Mouse (Mus musculus): ENCODE results near the gene Haus2.
A peak's percentile ranks its signal among the peaks of the same experiment; 100 is the strongest.
"Not testable (repeated sequence)": the region's sequence is repeated elsewhere in the genome, so short reads cannot be mapped to it uniquely, and the experiment has no call there.

The Haus2 gene

DNA sequence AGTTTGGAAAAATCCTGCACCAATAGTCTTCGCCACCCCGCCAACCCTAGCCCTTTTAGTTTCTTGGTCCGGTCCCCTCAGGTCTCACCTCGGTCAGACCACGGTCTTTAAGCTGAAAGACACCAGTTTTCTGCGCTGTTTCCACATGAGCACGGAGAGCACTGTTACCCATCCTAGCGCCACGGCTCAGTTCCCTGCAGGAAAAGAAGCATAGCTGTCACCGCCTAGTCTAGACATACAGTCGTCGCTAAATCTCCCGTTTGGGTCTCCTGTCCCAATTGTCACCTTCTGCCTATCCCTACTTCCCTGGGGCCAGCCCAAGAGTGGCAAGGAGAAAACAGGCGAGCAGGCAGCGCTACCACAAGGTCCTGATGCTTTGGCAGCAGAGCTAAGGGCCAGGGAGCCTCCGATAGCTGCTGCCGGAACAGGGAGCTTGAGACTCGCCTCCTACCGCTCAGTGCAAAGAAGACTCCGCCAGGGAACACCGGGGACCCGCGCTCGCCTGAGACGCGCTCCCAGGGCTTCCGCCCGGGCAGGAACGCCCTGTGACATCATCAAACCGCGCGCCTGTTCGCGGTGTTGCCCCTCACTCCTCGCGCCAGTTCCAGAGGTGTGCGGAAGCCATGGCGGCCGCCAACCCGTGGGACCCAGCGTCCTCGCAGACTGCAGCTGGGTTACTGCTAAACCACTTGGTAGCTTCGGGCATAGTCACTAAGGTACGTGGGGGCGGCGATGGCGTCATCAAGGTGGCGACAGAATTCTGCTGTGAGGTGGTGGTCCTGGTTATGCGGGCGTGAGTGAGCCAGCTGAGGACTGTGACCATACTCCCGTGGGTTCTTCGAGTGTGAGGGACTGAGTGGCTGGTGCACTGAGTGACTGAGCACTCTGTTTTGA, at the start of gene Haus2, which contains the start of gene Lrrc57:
Gene Haus2 (plus strand): TSS at position 554 of the 894 bp plus-strand sequence.
Gene Lrrc57 (minus strand): TSS at position 691 of the 894 bp plus-strand sequence.
- DNase-seq (ENCODE audit: low spot score) = peak; percentile 75

DNA sequence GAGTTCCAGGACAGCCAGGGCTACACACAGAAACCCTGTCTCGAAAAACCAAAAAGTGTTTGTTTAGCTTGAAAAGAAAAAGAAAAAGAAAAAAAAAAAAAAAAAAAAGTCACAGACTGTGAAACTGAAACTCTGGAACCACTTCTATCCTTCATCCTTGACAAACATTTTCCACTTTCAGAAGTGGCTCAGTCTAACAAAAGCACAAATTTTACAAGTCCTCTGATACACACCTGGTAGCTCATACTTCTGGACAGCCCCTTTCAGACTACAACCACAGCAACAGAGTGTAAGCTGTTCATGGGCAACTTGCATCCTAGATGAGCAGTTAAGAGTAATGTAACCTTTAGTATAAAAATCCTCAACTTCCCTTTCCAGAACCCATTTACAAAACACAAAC, 47.7 kb upstream of the Haus2 start:
- DNase-seq (ENCODE audit: low spot score) = no peak

GRCm38 (mm10) chr2:120562859-120563234, 46.3 kb upstream of the Haus2 start:
- no peak for DNase-seq (ENCODE audit: low spot score)

- peak; percentile 55 for DNase-seq (ENCODE audit: low spot score)
Observed at GRCm38 (mm10) chr2:120563235-120563990, 45.8 kb upstream of the Haus2 start, which contains the start of gene Zfp106. TSS of gene Zfp106 (minus strand) at chr2:120563843.

GRCm38 (mm10) chr2:120564548-120565188, 44.5 kb upstream of the Haus2 start:
- not testable (repeated sequence) for DNase-seq (ENCODE audit: low spot score)

DNA sequence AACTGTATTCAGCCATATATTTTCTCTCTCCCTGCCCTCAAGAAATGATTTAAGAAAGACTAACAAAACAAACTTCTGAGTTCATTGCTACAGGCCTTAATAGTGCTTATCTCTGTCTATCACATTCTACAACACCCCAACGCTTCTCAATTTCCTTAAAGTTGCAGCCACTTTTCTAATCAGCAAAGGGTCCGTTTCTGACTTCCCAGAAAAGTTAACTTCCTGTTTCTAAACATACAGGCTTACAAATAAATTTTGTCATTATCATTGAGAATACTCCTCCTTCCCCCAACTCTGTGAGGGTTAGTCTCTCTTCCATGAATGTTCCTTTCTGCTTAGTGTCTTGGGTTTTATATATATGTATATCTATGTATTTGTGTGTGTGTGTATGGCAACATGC, 43.8 kb upstream of the Haus2 start:
- DNase-seq (ENCODE audit: low spot score) = no peak

GRCm38 (mm10) chr2:120566886-120567797, 42.0 kb upstream of the Haus2 start, which contains the start of gene Snap23:
TSS of gene Snap23 (plus strand) at chr2:120567671.
- DNase-seq (ENCODE audit: low spot score) = peak; percentile 67

GRCm38 (mm10) chr2:120567798-120568320, 41.3 kb upstream of the Haus2 start:
- DNase-seq (ENCODE audit: low spot score) = no peak

DNA sequence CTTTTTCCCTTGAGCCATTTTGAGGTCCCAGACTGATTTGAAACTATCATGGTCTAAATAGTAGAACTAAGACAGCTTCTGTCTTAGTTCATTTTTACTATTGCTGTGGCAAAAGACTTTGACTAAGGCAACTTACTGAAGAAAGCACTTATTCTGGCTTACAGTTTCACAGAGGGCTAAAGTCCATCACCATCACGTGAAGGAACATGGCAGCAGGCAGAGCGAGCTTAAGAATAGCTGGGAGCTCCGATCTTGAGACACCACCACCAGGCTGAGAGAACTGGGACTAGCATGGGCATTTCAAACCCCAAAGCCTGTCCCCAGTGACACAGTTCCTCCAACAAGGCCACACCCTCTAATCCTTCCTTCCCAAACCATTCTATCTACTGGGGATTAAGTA, 38.1 kb upstream of the Haus2 start:
- DNase-seq (ENCODE audit: low spot score) = no peak

DNA sequence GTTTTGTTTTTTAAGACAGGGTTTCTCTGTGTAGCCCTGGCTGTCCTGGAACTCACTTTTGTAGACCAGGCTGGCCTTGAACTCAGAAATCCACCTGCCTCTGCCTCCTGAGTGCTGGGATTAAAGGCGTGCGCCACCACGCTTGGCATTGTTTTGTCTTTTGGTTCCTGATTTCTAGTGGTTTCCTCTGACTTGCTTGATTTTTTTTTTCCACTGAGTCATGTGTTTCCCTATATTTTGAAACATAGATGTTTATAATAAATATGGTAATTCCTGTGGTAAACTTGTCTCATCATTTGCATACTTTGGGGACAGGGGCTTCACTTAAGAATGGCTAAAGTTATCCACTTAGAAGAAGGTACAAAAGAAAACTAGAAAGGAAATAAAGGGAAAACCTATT, 37.0 kb upstream of the Haus2 start:
- not testable (repeated sequence) for DNase-seq (ENCODE audit: low spot score)

DNA sequence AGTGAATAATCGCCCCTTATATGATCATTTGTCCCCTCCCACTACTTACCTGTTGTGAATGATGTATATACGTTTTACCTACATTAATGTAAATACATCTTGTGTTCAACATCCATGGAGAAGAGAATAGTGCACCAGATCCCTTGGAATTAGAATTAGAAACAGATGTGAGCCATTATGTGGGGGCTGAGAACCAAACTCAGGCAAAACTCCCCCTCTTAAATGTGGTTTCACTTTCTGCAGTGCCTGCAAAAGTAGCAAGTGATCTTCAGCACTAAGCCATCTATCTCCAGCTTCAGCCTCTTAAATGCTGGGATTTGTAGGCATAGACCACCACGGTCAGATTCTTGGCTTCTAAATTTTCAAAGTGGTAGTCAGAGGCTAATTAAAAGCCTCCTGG, 34.1 kb upstream of the Haus2 start:
- DNase-seq (ENCODE audit: low spot score) = no peak

- DNase-seq (ENCODE audit: low spot score) = no peak
Observed at GRCm38 (mm10) chr2:120575978-120576377, 33.2 kb upstream of the Haus2 start.

DNA sequence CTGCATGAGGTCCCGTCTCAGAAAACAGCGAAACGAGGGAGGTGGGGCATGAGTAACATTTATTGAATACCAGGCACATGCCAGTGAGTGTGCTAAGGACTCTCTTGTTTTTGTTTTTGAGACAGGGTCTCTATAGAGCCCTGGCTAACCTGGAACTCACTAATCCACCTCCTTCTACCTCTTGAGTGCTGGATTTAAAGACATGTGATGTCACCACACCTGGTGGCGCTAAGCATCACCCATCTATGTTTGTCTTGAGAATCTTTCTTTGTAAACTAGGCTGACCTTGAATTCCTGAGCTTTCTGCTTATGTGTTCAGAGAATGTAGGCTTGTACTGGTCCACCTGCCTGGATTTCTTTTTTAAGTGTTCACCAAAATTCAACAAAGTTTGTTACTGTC, 31.4 kb upstream of the Haus2 start:
- no peak for DNase-seq (ENCODE audit: low spot score)

DNA sequence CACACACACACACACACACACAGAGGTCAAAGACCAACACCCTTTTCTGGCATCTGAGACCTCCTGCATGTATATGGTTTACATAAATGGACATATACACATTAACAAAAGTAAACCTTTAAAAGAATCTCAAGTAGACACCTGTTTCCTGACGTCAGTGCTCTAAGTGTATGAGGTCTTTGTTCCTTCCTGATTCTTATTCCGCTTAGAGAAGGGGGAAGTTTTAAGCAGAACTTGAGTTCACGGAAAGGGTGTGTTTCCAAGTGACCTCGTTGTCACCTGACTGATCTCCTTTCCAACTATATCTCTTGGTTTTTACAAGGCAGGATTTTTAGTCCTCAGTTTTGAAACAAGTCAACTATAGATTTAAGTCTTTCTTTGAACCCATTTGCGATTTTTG, 30.9 kb upstream of the Haus2 start:
- DNase-seq (ENCODE audit: low spot score) = no peak

DNA sequence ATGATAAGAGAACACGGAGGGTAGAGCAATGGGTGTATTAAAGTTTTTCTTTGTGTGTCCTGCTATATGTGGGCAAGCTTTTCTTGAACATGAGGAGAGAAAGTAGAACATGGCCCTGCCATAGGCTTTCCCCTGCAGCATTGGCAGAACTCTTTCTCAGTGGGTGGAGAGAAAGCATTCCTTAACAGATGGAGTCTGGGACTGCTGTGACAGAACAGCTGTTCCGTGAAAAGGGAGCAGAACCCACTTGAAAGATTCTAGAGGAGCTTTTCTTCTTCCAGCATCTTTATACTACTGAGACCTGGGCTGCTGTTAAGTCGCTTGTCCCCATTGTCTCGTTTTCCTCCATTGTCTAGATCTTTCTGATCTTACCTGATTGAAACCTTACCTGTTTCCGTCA, 19.4 kb upstream of the Haus2 start:
- DNase-seq (ENCODE audit: low spot score) = no peak

DNA sequence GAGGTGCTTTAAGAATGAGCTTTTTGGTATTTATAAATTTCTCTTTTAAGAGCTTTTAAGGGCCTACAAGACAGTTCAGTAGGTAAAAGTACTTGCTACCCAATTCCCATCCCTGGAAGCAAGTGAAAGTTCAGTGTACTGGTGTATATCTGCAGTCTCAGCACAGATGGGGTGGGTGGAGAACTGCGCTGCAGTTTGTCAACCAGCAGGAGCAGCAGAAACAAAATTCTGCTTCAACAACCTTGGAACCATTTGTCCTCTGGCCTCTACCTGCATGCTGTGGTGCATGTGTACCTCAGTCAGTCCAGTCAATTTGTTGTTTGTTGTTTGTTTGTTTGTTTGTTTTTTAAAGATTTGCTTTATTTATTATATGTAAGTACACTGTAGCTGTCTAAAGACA, 17.0 kb upstream of the Haus2 start:
- DNase-seq (ENCODE audit: low spot score) = no peak

- no peak for DNase-seq (ENCODE audit: low spot score)
Observed at GRCm38 (mm10) chr2:120597734-120598133, 11.4 kb upstream of the Haus2 start.

DNA sequence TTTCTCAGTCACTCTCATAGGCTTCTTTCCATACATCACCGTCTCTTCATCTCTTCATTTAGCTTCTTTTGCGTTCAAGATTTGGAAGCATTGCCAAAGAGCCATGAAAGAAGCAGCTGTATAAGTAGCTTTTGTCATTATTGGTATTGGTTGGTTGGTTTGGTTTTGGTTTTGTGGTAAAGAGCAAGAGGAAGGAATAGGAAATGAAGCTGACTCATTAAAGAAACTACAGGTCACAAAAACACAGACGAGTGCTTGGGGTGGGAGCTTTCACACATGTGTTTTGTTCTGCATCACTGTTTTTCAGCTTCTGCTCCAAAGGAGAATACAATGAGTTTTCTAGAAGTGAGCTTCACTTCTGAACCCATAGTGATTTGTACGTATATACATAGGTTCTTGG, 9.7 kb upstream of the Haus2 start:
- DNase-seq (ENCODE audit: low spot score) = no peak

DNA sequence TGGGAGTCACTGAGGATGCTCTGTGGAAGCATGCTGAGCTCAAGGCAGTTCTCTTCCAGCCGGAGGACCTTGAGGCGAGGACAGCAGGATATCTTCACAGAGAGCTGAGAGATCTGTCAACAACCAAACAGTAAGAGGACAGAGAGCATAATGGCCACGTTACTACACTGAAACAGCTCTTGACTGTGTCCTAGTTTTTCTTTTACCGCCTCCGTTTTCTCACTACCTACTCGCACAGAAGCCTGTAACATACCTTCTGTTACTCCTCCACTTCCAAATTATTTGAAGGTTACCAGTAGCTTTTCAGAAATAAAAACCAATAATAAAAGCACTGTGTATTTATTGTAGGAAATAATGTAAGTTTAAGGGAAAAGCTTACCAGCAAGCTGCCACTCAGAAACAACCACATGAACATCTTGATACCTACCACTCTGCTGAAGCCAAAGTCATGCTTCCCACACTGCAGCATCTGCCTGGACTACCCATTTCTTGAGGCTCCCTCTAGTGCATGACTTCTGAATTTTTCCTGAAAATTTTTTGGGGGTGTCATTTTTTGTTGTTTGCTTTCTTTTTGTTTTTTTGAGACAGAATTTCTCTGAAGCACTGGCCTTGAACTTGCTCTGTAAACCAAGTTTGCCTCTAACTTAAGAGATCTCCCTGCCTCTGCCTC, 3.0 kb upstream of the Haus2 start:
- DNase-seq (ENCODE audit: low spot score) = no peak

All from urinary bladder, postnatal 10 days (tissue).